In genomic region chr4:120212812-120213211, GRCm38 (mm10) we compare ENCODE assay signal across 21 mouse cellular contexts. TPM values are rescaled to one million over a fixed set of nuclear protein-coding genes. Genes with fewer than 3 reads are reported as not detected.
DNase-seq lines count a peak whose midpoint lies in the region; ATAC-seq and TF ChIP-seq lines count a peak whose summit lies in the region.
"Had no signal": no experiment of that assay in that cellular context is flagged by ENCODE, and none has a peak within 500 bp of the region (broad histone marks: within the 10 kb centered on the region; RNA-seq: fewer than 3 reads in every experiment).

No protein-coding gene starts in this region.

- H3K9me3 ChIP-seq in forebrain, embryonic 13.5 days (replicated peaks), result no peaks in the 10 kb centered on the region
- no peaks in the 10 kb centered on the region for H3K9me3 ChIP-seq in forebrain, embryonic 11.5 days (ENCODE audit: control insufficient read depth, low read length)
- no peaks in the 10 kb centered on the region for H3K9me3 ChIP-seq in lung, embryonic 14.5 days (ENCODE audit: low read depth, low read length)
- H3K9me3 ChIP-seq in intestine, embryonic 16.5 days (ENCODE audit: control insufficient read depth, low read length), result no peaks in the 10 kb centered on the region
- no peaks in the 10 kb centered on the region for H3K9me3 ChIP-seq in midbrain, embryonic 14.5 days (ENCODE audit: control insufficient read depth, low read length)
- H3K9me3 ChIP-seq: heart, embryonic 12.5 days; midbrain, embryonic 12.5 days had no signal

- H3K27ac ChIP-seq in forebrain, embryonic 13.5 days, result no peak overlapping the region
- H3K27ac ChIP-seq in forebrain, embryonic 11.5 days (ENCODE audit: low read depth, low read length), result no peak overlapping the region
- H3K27ac ChIP-seq in lung, embryonic 14.5 days (ENCODE audit: low read depth), result peak overlapping the region; percentile 40; the same call in 1 of the 2 replicates
- peak overlapping the region; percentile 82 for H3K27ac ChIP-seq in intestine, embryonic 16.5 days (ENCODE audit: low read length)
- H3K27ac ChIP-seq in midbrain, embryonic 14.5 days (replicated peaks; ENCODE audit: low read depth, low read length), result no peak overlapping the region
- H3K27ac ChIP-seq: liver, embryonic 14.5 days; midbrain, embryonic 12.5 days had no signal

- no peak overlapping the region for H3K4me3 ChIP-seq in forebrain, embryonic 13.5 days
- H3K4me3 ChIP-seq in forebrain, embryonic 11.5 days (ENCODE audit: low read depth, low read length), result no peak overlapping the region
- no peak overlapping the region for H3K4me3 ChIP-seq in lung, embryonic 14.5 days (ENCODE audit: low read depth, low read length)
- no peak overlapping the region for H3K4me3 ChIP-seq in intestine, embryonic 16.5 days (ENCODE audit: low read length)
- H3K4me3 ChIP-seq in midbrain, embryonic 14.5 days (replicated peaks; ENCODE audit: low read depth, low read length), result no peak overlapping the region
- H3K4me3 ChIP-seq: heart, embryonic 12.5 days; midbrain, embryonic 12.5 days had no signal

- WGBS in forebrain, embryonic 13.5 days, result 44% methylated on average over 3 of the region's 3 CpGs
- WGBS in forebrain, embryonic 11.5 days, result 38% methylated on average over 3 of the region's 3 CpGs
- WGBS in lung, embryonic 14.5 days, result 39% methylated on average over 3 of the region's 3 CpGs
- 43% methylated on average over 3 of the region's 3 CpGs for WGBS in intestine, embryonic 16.5 days
- WGBS in midbrain, embryonic 14.5 days, result 50% methylated on average over 3 of the region's 3 CpGs

- no peaks in the 10 kb centered on the region for H3K27me3 ChIP-seq in forebrain, embryonic 13.5 days
- H3K27me3 ChIP-seq in forebrain, embryonic 11.5 days (ENCODE audit: control insufficient read depth, insufficient read depth, low read length), result no peaks in the 10 kb centered on the region
- H3K27me3 ChIP-seq in lung, embryonic 14.5 days (ENCODE audit: insufficient read depth, low read length), result no peaks in the 10 kb centered on the region
- H3K27me3 ChIP-seq in intestine, embryonic 16.5 days (replicated peaks; ENCODE audit: control insufficient read depth, insufficient read depth, low read length), result no peaks in the 10 kb centered on the region
- no peaks in the 10 kb centered on the region for H3K27me3 ChIP-seq in midbrain, embryonic 14.5 days (ENCODE audit: control insufficient read depth, insufficient read depth, low read length)
- H3K27me3 ChIP-seq: midbrain, embryonic 12.5 days had no signal

- DNase-seq in forebrain, embryonic 11.5 days (ENCODE audit: low spot score), result no peak
- DNase-seq in lung, embryonic 14.5 days, result no peak
- no peak for DNase-seq in lung, postnatal 4 days
- DNase-seq in midbrain, embryonic 14.5 days, result no peak
- no peak for DNase-seq in right cerebral cortex, adult 18-20 months
- DNase-seq: adrenal gland, postnatal 14 days; cerebellum, adult 11-12 months; cerebellum, postnatal 25 days; embryo, embryonic 11 days; kidney, adult 9 months; kidney, postnatal 36 days; thymus, postnatal 25 days had no signal

- no peak for TF ChIP-seq CTCF in lung, embryonic 14.5 days (IDR thresholded peaks at IDR 0.05; ENCODE audit: low read depth)

- H3K36me3 ChIP-seq in forebrain, embryonic 13.5 days (ENCODE audit: poor library complexity, severe bottlenecking), result no peaks in the 10 kb centered on the region
- no peaks in the 10 kb centered on the region for H3K36me3 ChIP-seq in forebrain, embryonic 11.5 days (ENCODE audit: control insufficient read depth, insufficient read depth, low read length)
- no peaks in the 10 kb centered on the region for H3K36me3 ChIP-seq in lung, embryonic 14.5 days (ENCODE audit: insufficient read depth)
- no peaks in the 10 kb centered on the region for H3K36me3 ChIP-seq in intestine, embryonic 16.5 days (ENCODE audit: control insufficient read depth, insufficient read depth, low read length)
- no peaks in the 10 kb centered on the region for H3K36me3 ChIP-seq in midbrain, embryonic 14.5 days (ENCODE audit: control insufficient read depth, insufficient read depth, low read length)
- H3K36me3 ChIP-seq: G1E; heart, embryonic 12.5 days; midbrain, embryonic 12.5 days had no signal

- no peak for ATAC-seq in forebrain, embryonic 13.5 days
- no peak for ATAC-seq in forebrain, embryonic 11.5 days (replicated peaks; ENCODE audit: low FRiP score)
- no peak for ATAC-seq in lung, embryonic 14.5 days (ENCODE audit: insufficient read depth)
- ATAC-seq in intestine, embryonic 16.5 days, result peak; percentile 47; the same call in 1 of the 2 replicates
- ATAC-seq in midbrain, embryonic 14.5 days (ENCODE audit: low FRiP score, low TSS enrichment), result no peak
- ATAC-seq: CD4-positive, CD25-positive, alpha-beta regulatory T cell, adult 4 months; hindbrain, embryonic 16.5 days had no signal

- no peak overlapping the region for H3K4me2 ChIP-seq in forebrain, embryonic 13.5 days
- no peak overlapping the region for H3K4me2 ChIP-seq in forebrain, embryonic 11.5 days (ENCODE audit: low read depth, low read length, severe bottlenecking)
- H3K4me2 ChIP-seq in lung, embryonic 14.5 days, result no peak overlapping the region
- H3K4me2 ChIP-seq in intestine, embryonic 16.5 days (ENCODE audit: low read depth, low read length), result no peak overlapping the region
- no peak overlapping the region for H3K4me2 ChIP-seq in midbrain, embryonic 14.5 days (ENCODE audit: low read length)
- H3K4me2 ChIP-seq: heart, embryonic 12.5 days; midbrain, embryonic 12.5 days had no signal

- H3K9ac ChIP-seq in forebrain, embryonic 13.5 days, result 0 out of 2 replicates have a peak overlapping the region, but pooled peaks have one; percentile 1
- no peak overlapping the region for H3K9ac ChIP-seq in forebrain, embryonic 11.5 days (ENCODE audit: low read length)
- no peak overlapping the region for H3K9ac ChIP-seq in lung, embryonic 14.5 days
- H3K9ac ChIP-seq in intestine, embryonic 16.5 days (ENCODE audit: low read depth, low read length), result peak overlapping the region; percentile 43
- H3K9ac ChIP-seq in midbrain, embryonic 14.5 days (replicated peaks; ENCODE audit: low read length), result no peak overlapping the region
- H3K9ac ChIP-seq: heart, embryonic 12.5 days; liver, embryonic 14.5 days; midbrain, embryonic 12.5 days had no signal

- peaks cover 8% of the 10 kb centered on the region; the same call in 1 of the 2 replicates for H3K4me1 ChIP-seq in forebrain, embryonic 13.5 days
- H3K4me1 ChIP-seq in forebrain, embryonic 11.5 days (replicated peaks; ENCODE audit: control insufficient read depth, insufficient read depth, low read length), result no peaks in the 10 kb centered on the region
- H3K4me1 ChIP-seq in lung, embryonic 14.5 days (ENCODE audit: insufficient read depth), result no peaks in the 10 kb centered on the region
- peaks cover 4% of the 10 kb centered on the region for H3K4me1 ChIP-seq in intestine, embryonic 16.5 days (ENCODE audit: control insufficient read depth, insufficient read depth, low read length)
- H3K4me1 ChIP-seq in midbrain, embryonic 14.5 days (ENCODE audit: control insufficient read depth, insufficient read depth, low read length), result no peaks in the 10 kb centered on the region

RNA-seq across cellular contexts. Expression of gene Edn2, which starts 51.8 kb away (rescaled TPM):
- 0.18 and 0.31 TPM in 2 replicates for polyA plus RNA-seq in forebrain, embryonic 13.5 days (2015; fragmentation: Nextera tagmentation; extraction: Ambion mirVana)
- polyA plus RNA-seq in forebrain, embryonic 11.5 days (2014; fragmentation: Nextera tagmentation; extraction: Ambion mirVana), result not detected in 2 replicates
- 0.34 and 0.78 TPM in 2 replicates for polyA plus RNA-seq in lung, embryonic 14.5 days (2014; fragmentation: Nextera tagmentation; extraction: Ambion mirVana)
- 5.3 and 5.8 TPM in 2 replicates for polyA plus RNA-seq in intestine, embryonic 16.5 days (2015; fragmentation: Nextera tagmentation; extraction: Ambion mirVana)
- polyA plus RNA-seq in midbrain, embryonic 14.5 days (2014; fragmentation: Nextera tagmentation; extraction: Ambion mirVana), result 0.18 TPM in 1 of 2 replicates, not detected in the other
- polyA plus RNA-seq: CD4-positive, CD25-positive, alpha-beta regulatory T cell, adult 4 months; G1E; hindbrain, embryonic 16.5 days; midbrain, embryonic 12.5 days; testis, adult 2 months had no signal

Comparison
In these comparisons a context has a peak if more than half of its experiments do, and no peak if none do; other contexts are left out.
1. H3K9ac ChIP-seq: peak in forebrain, embryonic 13.5 days (single experiment) and intestine, embryonic 16.5 days (single experiment); none in forebrain, embryonic 11.5 days (single experiment), lung, embryonic 14.5 days (single experiment) and midbrain, embryonic 14.5 days (single experiment).
2. H3K27ac ChIP-seq: peak in lung, embryonic 14.5 days (single experiment) and intestine, embryonic 16.5 days (single experiment); none in forebrain, embryonic 13.5 days (single experiment), forebrain, embryonic 11.5 days (single experiment) and midbrain, embryonic 14.5 days (single experiment).